Mouse (Mus musculus): ENCODE results near the gene Rapgef5. TPM values are rescaled to one million over a fixed set of nuclear protein-coding genes. Genes with fewer than 3 reads are reported as not detected.

Gene Rapgef5
- polyA plus RNA-seq, 1 experiment from 2014 or later = 6.1 TPM

DNA sequence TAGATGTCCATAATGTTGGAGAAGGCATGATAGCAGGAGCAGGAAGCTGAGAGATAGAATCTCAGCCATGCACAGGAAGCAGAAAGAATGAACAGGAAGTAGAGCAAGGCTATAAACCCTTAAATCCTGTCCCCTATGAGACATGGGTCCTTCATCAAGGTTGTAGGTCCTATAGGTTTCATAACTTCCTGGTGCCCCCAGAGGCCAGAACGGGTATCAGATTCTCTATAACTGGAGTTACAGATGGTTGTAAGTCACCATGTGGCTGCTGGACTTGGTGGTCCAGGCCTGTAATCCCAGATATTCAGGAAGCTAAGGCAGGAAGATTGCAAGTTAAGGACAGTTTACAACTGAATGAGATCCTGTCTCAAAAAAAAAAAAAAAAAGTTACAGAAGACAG is 8.5 kb upstream of the Rapgef5 start:
- Histone ChIP-seq H3K27me3 (ENCODE audit: low read depth, poor library complexity, severe bottlenecking) (no peaks in the 10 kb centered on the region), H3K4me1 (0 out of 2 replicates have a peak, but pooled peaks cover 2% of the 10 kb centered on the region), H3K36me3 (no peaks in the 10 kb centered on the region), H3K27ac (replicated peaks) (no peak overlapping the region), H3K9me3 (replicated peaks) (no peaks in the 10 kb centered on the region), H3K4me3 (no peak overlapping the region)
- DNase-seq (ENCODE audit: low spot score) = no peak
- WGBS = 60% methylated on average over 1 of the region's 1 CpGs

DNA sequence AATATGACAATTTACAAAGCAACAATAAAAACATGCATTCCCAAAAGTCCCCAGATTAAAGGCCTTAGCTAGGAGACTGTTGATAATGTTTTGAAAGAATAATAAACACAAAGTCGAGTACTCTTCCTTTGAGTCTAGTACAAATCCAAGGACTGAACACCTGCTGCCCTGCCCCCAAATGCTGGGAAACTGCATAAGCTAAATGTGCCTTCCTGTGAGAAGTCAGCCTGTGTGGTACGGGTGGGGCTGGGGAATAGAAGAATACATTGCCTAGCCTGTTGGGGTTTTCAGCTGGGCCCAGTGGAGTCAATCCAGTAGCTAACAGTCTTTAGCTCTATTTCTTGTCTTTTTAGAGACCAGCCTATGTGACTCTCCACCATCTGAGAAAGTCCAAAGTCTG is 6.4 kb upstream of the Rapgef5 start:
- Histone ChIP-seq H3K36me3 (no peaks in the 10 kb centered on the region), H3K27me3 (ENCODE audit: low read depth, poor library complexity, severe bottlenecking) (no peaks in the 10 kb centered on the region), H3K4me3 (no peak overlapping the region), H3K9me3 (replicated peaks) (no peaks in the 10 kb centered on the region), H3K27ac (replicated peaks) (no peak overlapping the region), H3K4me1 (0 out of 2 replicates have a peak, but pooled peaks cover 2% of the 10 kb centered on the region)
- no peak for DNase-seq (ENCODE audit: low spot score)
- 69% methylated on average over 2 of the region's 2 CpGs for WGBS

DNA sequence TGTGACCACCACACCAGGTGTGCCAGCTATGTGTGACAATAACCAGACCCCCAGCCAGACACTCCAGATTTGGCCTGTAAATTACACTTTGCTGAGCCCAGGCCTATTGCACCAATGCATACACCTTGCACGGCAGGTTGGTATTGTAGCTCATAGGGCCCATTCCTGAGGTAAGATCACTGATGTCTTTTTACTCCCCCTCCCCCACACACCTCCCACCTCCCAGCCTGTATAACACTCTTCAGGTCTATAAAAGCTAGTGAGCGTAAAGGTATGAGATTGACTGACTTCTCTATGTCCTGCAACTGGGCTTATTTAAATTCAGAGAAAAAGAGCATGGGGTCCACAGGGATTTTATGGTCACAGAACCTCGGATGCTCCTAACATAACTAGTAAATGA is 3.8 kb upstream of the Rapgef5 start:
- Histone ChIP-seq H3K36me3 (no peaks in the 10 kb centered on the region), H3K27ac (replicated peaks) (no peak overlapping the region), H3K4me3 (no peak overlapping the region), H3K4me1 (0 out of 2 replicates have a peak, but pooled peaks cover 2% of the 10 kb centered on the region), H3K9me3 (replicated peaks) (no peaks in the 10 kb centered on the region), H3K27me3 (ENCODE audit: low read depth, poor library complexity, severe bottlenecking) (no peaks in the 10 kb centered on the region)
- no peak for DNase-seq (ENCODE audit: low spot score)
- WGBS = 91% methylated on average over 3 of the region's 3 CpGs

DNA sequence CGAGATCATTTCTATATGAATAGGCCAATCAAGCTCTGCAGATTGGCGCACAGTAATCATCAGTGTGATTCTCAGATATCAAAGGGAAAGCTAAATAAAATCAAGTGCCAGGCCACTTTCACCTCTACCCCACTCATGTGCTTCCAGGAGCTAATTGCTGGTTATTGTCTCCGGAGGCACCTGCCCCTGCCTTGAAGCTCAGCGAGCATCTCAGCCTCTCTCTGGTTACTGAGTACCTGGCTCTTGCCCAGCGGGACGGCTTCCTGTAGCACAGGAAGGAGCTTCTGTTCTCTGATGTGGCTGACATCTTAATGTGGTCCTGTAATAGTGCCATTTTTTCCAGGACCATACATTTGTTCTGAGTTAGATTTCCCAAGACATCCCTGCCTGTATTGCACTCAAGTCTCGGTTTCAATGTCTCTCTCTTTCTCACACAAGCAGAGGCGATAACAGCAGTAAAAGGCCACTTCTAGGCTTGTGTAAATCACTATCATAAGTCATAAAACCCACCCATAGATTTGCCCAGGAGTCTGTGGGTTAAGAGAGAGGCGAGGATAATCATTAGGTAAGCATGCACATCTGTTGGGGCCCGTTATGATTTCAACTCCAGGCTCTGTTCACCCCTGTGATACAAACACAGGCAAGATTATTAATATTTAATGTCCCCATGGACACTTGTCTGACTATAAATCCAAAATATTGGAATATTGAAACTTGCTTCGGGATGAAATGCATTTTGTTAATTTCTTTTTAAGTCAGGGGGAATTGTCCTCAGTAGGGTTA is 2.9 kb upstream of the Rapgef5 start:
- Histone ChIP-seq H3K36me3 (no peaks in the 10 kb centered on the region), H3K27ac (replicated peaks) (no peak overlapping the region), H3K4me1 (0 out of 2 replicates have a peak, but pooled peaks cover 2% of the 10 kb centered on the region), H3K4me3 (no peak overlapping the region), H3K9me3 (replicated peaks) (no peaks in the 10 kb centered on the region), H3K27me3 (ENCODE audit: low read depth, poor library complexity, severe bottlenecking) (no peaks in the 10 kb centered on the region)
- DNase-seq (ENCODE audit: low spot score) = no peak
- WGBS = 85% methylated on average over 11 of the region's 11 CpGs

DNA sequence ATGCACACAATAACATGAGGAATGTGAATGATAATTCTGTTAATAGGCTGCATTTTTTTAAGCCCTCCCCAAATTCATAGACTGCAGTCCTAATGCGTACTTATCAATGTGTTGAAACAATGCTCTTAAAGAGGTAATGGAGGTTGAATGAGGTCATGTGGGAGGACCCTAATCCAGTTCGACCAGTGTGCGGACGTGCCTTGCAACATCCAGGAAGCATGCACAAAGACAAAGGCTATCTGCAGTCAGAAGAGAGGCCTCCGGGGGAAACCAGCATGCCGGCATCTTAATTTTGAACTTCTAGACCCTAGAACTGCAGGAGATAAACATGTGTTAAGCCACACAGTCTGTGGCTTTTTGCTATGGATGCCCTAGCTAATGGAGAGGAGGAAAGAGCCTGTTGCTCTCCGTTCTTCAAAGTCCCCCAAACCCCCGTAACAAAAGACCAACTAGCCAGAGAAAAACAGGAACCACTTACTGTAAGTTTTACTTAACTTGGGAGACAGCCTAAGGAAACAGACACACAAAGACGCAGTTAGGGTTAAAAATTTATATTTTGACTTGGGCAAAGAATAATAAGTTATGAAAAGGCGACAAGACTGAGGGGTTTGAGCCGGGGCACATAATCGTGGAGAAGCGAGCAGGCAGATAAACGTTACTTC is 1.1 kb downstream of the Rapgef5 start:
- no peak overlapping the region for H3K4me3 ChIP-seq
- no peaks in the 10 kb centered on the region for H3K36me3 ChIP-seq
- 77% methylated on average over 14 of the region's 14 CpGs for WGBS
- H3K9me3 ChIP-seq (replicated peaks) = no peaks in the 10 kb centered on the region
- H3K4me1 ChIP-seq = peaks cover 10% of the 10 kb centered on the region; the same call in 1 of the 2 replicates
- DNase-seq (ENCODE audit: low spot score) = no peak
- H3K27ac ChIP-seq (replicated peaks) = no peak overlapping the region
- peaks cover 10% of the 10 kb centered on the region for H3K27me3 ChIP-seq (ENCODE audit: low read depth, poor library complexity, severe bottlenecking)

DNA sequence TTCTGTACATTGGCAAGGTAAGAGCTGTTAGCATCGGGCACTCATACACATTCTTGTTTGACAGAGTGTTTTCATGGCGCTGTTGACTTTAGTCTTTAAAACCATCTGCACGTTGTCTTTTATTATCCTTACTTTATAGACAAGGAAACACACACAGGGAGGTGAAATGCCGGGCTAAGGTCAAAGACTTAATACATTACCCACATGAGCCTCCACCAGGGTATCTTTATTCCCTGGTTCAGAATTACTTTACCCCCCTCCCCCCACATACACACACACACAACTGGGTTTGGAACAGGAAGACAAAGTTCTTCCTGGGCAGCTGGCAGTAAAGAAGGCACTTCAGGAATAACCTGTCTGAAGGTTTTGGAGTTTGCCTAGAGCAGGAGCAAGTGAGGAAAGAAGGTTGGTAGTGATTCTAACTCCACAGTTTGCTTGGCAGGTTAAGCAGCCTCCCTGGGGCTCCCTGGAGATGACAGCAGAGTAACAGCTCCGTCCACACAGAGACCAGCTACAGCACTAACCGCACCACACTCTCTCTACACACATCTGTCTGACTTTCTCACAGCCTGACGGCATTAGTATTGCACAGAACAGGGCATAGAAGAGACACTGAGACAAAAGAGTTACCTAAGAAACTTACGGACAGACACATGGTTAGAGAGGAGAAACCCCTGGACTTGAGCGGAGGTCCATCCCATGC is 8.2 kb downstream of the Rapgef5 start:
- DNase-seq (ENCODE audit: low spot score) = no peak
- H3K4me3 ChIP-seq = no peak overlapping the region
- H3K4me1 ChIP-seq = peaks cover 10% of the 10 kb centered on the region; the same call in 1 of the 2 replicates
- no peaks in the 10 kb centered on the region for H3K36me3 ChIP-seq
- no peaks in the 10 kb centered on the region for H3K9me3 ChIP-seq (replicated peaks)
- peaks cover 14% of the 10 kb centered on the region for H3K27me3 ChIP-seq (ENCODE audit: low read depth, poor library complexity, severe bottlenecking)
- WGBS = 81% methylated on average over 9 of the region's 9 CpGs
- no peak overlapping the region for H3K27ac ChIP-seq (replicated peaks)

DNA sequence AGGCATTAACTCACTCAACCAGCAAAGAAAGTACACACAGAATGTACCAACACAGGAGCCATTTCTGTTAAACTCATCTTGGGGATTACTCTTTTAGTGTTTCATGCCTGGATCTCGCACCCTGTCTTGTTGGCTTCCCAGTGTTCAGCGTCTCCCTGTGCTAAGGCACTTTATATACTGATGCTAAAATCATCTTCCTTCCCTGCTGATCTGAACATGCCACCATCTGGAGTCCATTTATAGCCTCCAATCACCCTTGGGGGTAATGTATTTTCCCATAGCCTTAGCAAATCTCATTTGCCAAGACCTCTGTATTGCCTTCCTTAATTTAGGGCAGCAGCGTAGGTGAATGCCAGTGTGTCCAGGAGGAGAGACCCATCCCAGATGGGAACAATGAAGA is 11.6 kb downstream of the Rapgef5 start:
- Histone ChIP-seq H3K27ac (replicated peaks) (no peak overlapping the region), H3K36me3 (no peaks in the 10 kb centered on the region), H3K4me1 (no peaks in the 10 kb centered on the region), H3K27me3 (ENCODE audit: low read depth, poor library complexity, severe bottlenecking) (peaks cover 33% of the 10 kb centered on the region), H3K9me3 (replicated peaks) (no peaks in the 10 kb centered on the region), H3K4me3 (no peak overlapping the region)
- 84% methylated on average over 3 of the region's 3 CpGs for WGBS
- no peak for DNase-seq (ENCODE audit: low spot score)

DNA sequence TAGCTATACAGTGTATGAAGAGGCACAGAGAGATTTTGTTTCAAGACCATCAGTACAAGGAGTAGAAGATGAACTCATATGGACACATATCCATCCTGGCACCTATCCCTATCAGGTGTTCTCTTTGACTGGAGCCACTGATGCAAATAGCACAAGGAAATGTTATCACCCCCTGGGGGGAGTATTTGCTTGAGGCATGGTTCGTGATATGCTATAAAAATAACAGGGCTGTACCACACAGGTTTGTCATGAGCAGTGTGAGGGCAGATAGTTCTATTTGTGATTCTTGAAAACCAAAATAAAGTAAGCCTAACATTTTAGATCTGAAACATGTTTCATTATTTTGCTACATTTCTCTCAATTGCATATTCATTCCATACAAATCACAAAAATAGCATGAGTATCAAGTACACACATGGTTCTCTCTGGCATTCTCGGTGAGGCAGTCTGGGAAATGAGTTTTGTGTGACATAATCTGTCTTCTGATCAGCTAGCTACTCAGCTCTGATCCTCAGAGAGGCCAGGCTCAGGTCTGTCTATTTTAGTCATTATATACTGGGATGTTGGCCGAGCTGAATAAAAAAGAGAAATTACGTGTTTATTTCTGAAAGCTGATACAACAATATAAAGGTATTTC is 12.3 kb downstream of the Rapgef5 start:
- Histone ChIP-seq H3K4me3 (no peak overlapping the region), H3K27ac (replicated peaks) (no peak overlapping the region), H3K4me1 (peaks cover 4% of the 10 kb centered on the region), H3K27me3 (ENCODE audit: low read depth, poor library complexity, severe bottlenecking) (peaks cover 41% of the 10 kb centered on the region), H3K9me3 (replicated peaks) (no peaks in the 10 kb centered on the region), H3K36me3 (no peaks in the 10 kb centered on the region)
- 81% methylated on average over 4 of the region's 4 CpGs for whole genome bisulfite sequencing
- no peak for DNase-seq (ENCODE audit: low spot score)

DNA sequence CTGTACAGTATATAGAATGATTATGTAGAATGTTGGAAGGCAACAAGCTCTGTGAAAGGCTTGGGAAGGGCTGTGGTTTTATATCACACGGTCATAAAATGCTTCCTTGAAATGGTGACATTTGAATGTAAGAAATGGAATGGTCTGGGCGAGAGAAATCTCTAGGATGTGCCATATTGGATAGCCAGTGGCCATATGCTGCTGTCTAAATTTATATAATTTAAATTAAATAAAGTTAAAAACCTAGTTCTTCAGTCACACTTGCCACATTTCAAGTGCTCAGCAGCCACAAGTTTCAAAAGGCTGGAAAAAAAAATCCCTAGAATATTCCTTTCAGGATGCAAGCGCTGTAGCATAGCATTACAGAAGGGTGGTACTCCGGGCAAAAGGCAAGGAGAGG is 14.8 kb downstream of the Rapgef5 start:
- peaks cover 15% of the 10 kb centered on the region for H3K4me1 ChIP-seq
- no peak overlapping the region for H3K27ac ChIP-seq (replicated peaks)
- no peak for DNase-seq (ENCODE audit: low spot score)
- WGBS = 90% methylated on average over 4 of the region's 4 CpGs
- H3K36me3 ChIP-seq = no peaks in the 10 kb centered on the region
- peaks cover 65% of the 10 kb centered on the region for H3K27me3 ChIP-seq (ENCODE audit: low read depth, poor library complexity, severe bottlenecking)
- no peaks in the 10 kb centered on the region for H3K9me3 ChIP-seq (replicated peaks)
- H3K4me3 ChIP-seq = no peak overlapping the region

DNA sequence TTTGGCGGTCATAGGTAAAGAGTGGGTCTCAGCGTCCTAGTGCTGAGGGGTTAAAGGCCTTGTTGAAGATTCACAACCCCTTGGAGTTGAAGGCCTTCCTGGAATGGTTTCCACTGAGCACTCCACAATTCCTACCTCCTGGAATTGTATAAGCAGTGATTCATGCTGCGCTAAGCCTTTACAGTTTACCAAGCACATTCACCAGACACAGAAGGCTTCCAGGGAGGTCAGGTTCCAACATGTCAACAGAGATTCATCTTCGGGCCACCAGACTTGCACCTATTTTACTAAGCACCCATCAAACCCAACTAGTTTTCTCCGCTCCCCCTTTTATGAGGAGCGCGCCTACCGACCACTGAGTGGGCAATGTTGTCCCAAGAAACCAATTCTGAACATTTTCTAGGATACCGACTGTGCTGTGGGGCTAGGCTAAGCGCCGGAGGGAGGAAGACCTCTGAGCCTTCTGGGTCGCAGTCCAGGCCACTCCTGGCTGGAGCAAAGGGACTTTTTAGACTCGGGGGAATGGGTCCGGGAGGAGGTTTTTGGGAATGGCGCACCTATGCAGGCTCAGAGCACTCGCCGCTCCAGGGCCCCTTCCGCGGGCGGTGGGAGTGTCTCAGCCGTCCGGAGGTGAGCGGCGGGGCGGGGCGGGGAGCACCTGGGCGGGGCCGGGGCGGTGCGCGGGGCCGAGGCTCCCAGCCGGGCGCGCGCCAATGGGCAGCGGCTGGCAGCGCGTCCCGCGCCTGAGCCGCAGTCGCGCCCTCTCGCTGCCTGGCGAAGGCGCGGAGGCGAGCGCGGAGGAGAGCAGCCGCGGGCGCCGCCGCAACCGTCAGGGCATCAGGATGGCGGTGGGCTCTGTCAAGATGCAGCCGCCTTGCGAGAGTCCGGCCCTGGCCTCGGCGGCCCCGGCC is 17.2 kb downstream of the Rapgef5 start:
- no peaks in the 10 kb centered on the region for H3K36me3 ChIP-seq
- 2% methylated on average over 64 of the region's 64 CpGs for WGBS
- DNase-seq (ENCODE audit: low spot score) = peak; percentile 58
- H3K4me3 ChIP-seq = peak overlapping the region; percentile 77
- peaks cover 15% of the 10 kb centered on the region for H3K4me1 ChIP-seq
- no peaks in the 10 kb centered on the region for H3K9me3 ChIP-seq (replicated peaks)
- H3K27me3 ChIP-seq (ENCODE audit: low read depth, poor library complexity, severe bottlenecking) = peaks cover 68% of the 10 kb centered on the region
- H3K27ac ChIP-seq (replicated peaks) = peak overlapping the region; percentile 82

DNA sequence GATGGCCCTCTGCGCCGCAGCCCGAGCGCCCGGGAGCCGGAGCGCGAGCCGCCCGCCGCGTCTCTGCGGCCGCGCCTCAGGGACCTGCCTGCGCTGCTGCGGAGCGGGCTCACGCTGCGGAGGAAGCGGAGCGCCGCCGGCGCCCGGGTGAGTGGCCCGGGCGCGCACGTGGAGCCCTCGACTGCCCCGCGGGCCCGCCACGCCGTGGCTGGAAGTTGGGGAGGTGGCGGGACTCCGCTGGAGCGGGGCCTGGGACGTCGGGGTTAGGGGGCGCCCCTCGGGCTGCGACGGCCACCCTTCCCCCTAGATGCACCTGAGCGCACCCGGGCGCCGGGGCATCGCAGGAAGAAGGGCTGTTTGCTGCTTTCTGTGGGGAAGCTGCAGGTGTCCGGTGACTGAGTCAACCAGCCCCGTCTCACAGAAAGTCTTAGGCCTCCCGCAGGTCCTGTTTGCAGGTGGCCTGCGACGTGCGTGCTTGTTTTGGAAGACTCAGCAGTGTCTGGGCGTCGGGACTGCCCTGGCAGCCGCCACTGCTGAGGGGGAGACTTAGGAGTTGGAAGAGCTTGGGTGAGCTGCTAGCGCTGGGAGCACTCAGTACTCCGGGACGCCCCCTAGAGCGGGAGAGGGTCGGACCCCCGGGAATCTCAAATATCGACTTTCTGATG is 17.9 kb downstream of the Rapgef5 start:
- no peaks in the 10 kb centered on the region for H3K9me3 ChIP-seq (replicated peaks)
- H3K36me3 ChIP-seq = no peaks in the 10 kb centered on the region
- H3K27me3 ChIP-seq (ENCODE audit: low read depth, poor library complexity, severe bottlenecking) = peaks cover 68% of the 10 kb centered on the region
- H3K4me1 ChIP-seq = peaks cover 15% of the 10 kb centered on the region
- under 1% methylated on average over 66 of the region's 66 CpGs for WGBS
- peak; percentile 60 for DNase-seq (ENCODE audit: low spot score)
- peak overlapping the region; percentile 77 for H3K4me3 ChIP-seq
- peak overlapping the region; percentile 82 for H3K27ac ChIP-seq (replicated peaks)

All from midbrain, embryonic 10.5 days (tissue).